Mouse (Mus musculus): Measurements from ENCODE around the gene Rhbdl2.

Gene Rhbdl2

GRCm38 (mm10) chr4:123814030-123814501, 26.4 kb downstream of the Rhbdl2 start:
- no peak for DNase-seq (ENCODE audit: low spot score)

- no peak for DNase-seq (ENCODE audit: low spot score)
Measured at GRCm38 (mm10) chr4:123819093-123819610, 31.5 kb downstream of the Rhbdl2 start.

- no peak for DNase-seq (ENCODE audit: low spot score)
Measured at GRCm38 (mm10) chr4:123842126-123842525, 54.5 kb downstream of the Rhbdl2 start.

GRCm38 (mm10) chr4:123856888-123857287, 69.2 kb downstream of the Rhbdl2 start:
- no peak for DNase-seq (ENCODE audit: low spot score)

GRCm38 (mm10) chr4:123858090-123858489, 70.4 kb downstream of the Rhbdl2 start:
- no peak for DNase-seq (ENCODE audit: low spot score)

GRCm38 (mm10) chr4:123859379-123859778, 71.7 kb downstream of the Rhbdl2 start, which contains the start of gene 4933427I04Rik:
Gene 4933427I04Rik (plus strand): TSS chr4:123859679.
- DNase-seq (ENCODE audit: low spot score) = no peak

GRCm38 (mm10) chr4:123859803-123860202, 72.1 kb downstream of the Rhbdl2 start:
- no peak for DNase-seq (ENCODE audit: low spot score)

GRCm38 (mm10) chr4:123860621-123861020, 72.9 kb downstream of the Rhbdl2 start:
- no peak for DNase-seq (ENCODE audit: low spot score)
